ENCODE assay signal across 11 mouse cellular contexts in genomic region chr4:56685696-56686095, GRCm38 (mm10). TPM values are rescaled to one million over a fixed set of nuclear protein-coding genes. Genes with fewer than 3 reads are reported as not detected.
DNase-seq lines count a peak whose midpoint lies in the region; ATAC-seq and TF ChIP-seq lines count a peak whose summit lies in the region.
"Had no signal": no experiment of that assay in that cellular context is flagged by ENCODE, and none has a peak within 500 bp of the region (broad histone marks: within the 10 kb centered on the region; RNA-seq: fewer than 3 reads in every experiment).

No protein-coding gene starts in this region.

- no peak overlapping the region for H3K4me3 ChIP-seq in heart, embryonic 13.5 days
- no peak overlapping the region for H3K4me3 ChIP-seq in heart, adult 2 months
- no peak overlapping the region for H3K4me3 ChIP-seq in CH12.LX (replicated peaks in 1 of 3; ENCODE audit: low read depth in 2 of 3, low read length in 2 of 3, poor library complexity in 1 of 3)
- H3K4me3 ChIP-seq in forebrain, embryonic 15.5 days = no peak overlapping the region
- no peak overlapping the region for H3K4me3 ChIP-seq in midbrain, embryonic 11.5 days (ENCODE audit: low read depth, low read length)

- H3K27ac ChIP-seq in heart, embryonic 13.5 days (replicated peaks) = no peak overlapping the region
- H3K27ac ChIP-seq in heart, adult 2 months = no peak overlapping the region
- H3K27ac ChIP-seq in CH12.LX (ENCODE audit: insufficient read depth, low read depth) = no peak overlapping the region
- H3K27ac ChIP-seq in forebrain, embryonic 15.5 days (replicated peaks) = no peak overlapping the region
- no peak overlapping the region for H3K27ac ChIP-seq in midbrain, embryonic 11.5 days (ENCODE audit: low read depth, low read length)

- H3K9me3 ChIP-seq in heart, embryonic 13.5 days = no peaks in the 10 kb centered on the region
- H3K9me3 ChIP-seq in CH12.LX (replicated peaks; ENCODE audit: low read length) = no peaks in the 10 kb centered on the region
- no peaks in the 10 kb centered on the region for H3K9me3 ChIP-seq in forebrain, embryonic 15.5 days
- no peaks in the 10 kb centered on the region for H3K9me3 ChIP-seq in midbrain, embryonic 11.5 days (ENCODE audit: control insufficient read depth, low read length)

- in situ Hi-C loops in CH12.LX (cut with MboI; ENCODE audit: low pct_ligation_motif_present, low pct_unique_long_range_greater_than_20kb, low sequenced_read_pairs) = loop anchor here (10.0 kb wide), 1 partner anchor 1161 kb away; no protein-coding TSS in a partner anchor

- no peak for TF ChIP-seq EP300 in heart, adult 2 months (IDR thresholded peaks at IDR 0.05; ENCODE audit: insufficient read depth, low read depth, low read length)
- TF ChIP-seq EP300 in CH12.LX (IDR thresholded peaks at IDR 0.05; ENCODE audit: low read length) = no peak

- peaks cover 9% of the 10 kb centered on the region for H3K27me3 ChIP-seq in heart, embryonic 13.5 days (replicated peaks)
- H3K27me3 ChIP-seq in heart, adult 2 months (ENCODE audit: control insufficient read depth, insufficient read depth, low read length) = no peaks in the 10 kb centered on the region
- H3K27me3 ChIP-seq in CH12.LX (replicated peaks) = no peaks in the 10 kb centered on the region
- H3K27me3 ChIP-seq in forebrain, embryonic 15.5 days = no peaks in the 10 kb centered on the region
- no peaks in the 10 kb centered on the region for H3K27me3 ChIP-seq in midbrain, embryonic 11.5 days (ENCODE audit: control insufficient read depth, insufficient read depth, low read length)

- H3K79me2 ChIP-seq in heart, adult 2 months (replicated peaks; ENCODE audit: control insufficient read depth, insufficient read depth, low read length) = no peaks in the 10 kb centered on the region
- H3K79me2 ChIP-seq in CH12.LX (replicated peaks; ENCODE audit: control insufficient read depth, extremely low read depth, insufficient read depth, poor library complexity, severe bottlenecking) = no peaks in the 10 kb centered on the region

- ATAC-seq in heart, embryonic 13.5 days (ENCODE audit: extremely low read depth, insufficient number of reproducible peaks, low FRiP score, low TSS enrichment) = no peak
- 0 out of 2 replicates have a peak, but pooled peaks have one; percentile 24 for ATAC-seq in forebrain, embryonic 15.5 days (replicated peaks)
- ATAC-seq in midbrain, embryonic 11.5 days (ENCODE audit: low FRiP score) = peak; percentile 11; the same call in 1 of the 2 replicates

- DNase-seq in heart, adult 2 months = no peak
- no peak for DNase-seq in CH12.LX (ENCODE audit: extremely low read depth)
- DNase-seq in midbrain, embryonic 11.5 days (ENCODE audit: low spot score, missing footprints) = no peak
- DNase-seq in B cell, adult 2 months = no peak
- DNase-seq in layer of hippocampus, adult 9-10 months (ENCODE audit: low spot score) = no peak
- DNase-seq in gastrocnemius, postnatal 36 days = no peak

- no peak for TF ChIP-seq POLR2A in heart, adult 2 months (IDR thresholded peaks at IDR 0.05; ENCODE audit: insufficient read depth, low read depth, low read length)
- TF ChIP-seq POLR2A in CH12.LX (IDR thresholded peaks at IDR 0.05; ENCODE audit: low read depth, low read length) = no peak

- intact Hi-C loops in heart, adult 2 months (cut with DNase I) = loop anchor here (1.0 to 10.0 kb wide), 3 partner anchors 193 to 1171 kb away; no protein-coding TSS in a partner anchor
- intact Hi-C loops in gastrocnemius, postnatal 36 days (cut with DNase I) = loop anchor here (2.0 to 10.0 kb wide), 3 partner anchors 191 to 1171 kb away; no protein-coding TSS in a partner anchor

- 51% methylated on average over 8 of the region's 8 CpGs for WGBS in heart, embryonic 13.5 days
- WGBS in heart, adult 2 months = 62% methylated on average over 8 of the region's 8 CpGs
- 40% methylated on average over 8 of the region's 8 CpGs for WGBS in forebrain, embryonic 15.5 days
- WGBS in midbrain, embryonic 11.5 days = 72% methylated on average over 8 of the region's 8 CpGs

- peaks cover 5% of the 10 kb centered on the region for H3K4me1 ChIP-seq in heart, embryonic 13.5 days
- H3K4me1 ChIP-seq in heart, adult 2 months (ENCODE audit: control insufficient read depth, insufficient read depth, low read length) = no peaks in the 10 kb centered on the region
- H3K4me1 ChIP-seq in CH12.LX (ENCODE audit: control insufficient read depth in 1 of 2, insufficient read depth in 2 of 2) = peaks cover 2 to 16% of the 10 kb centered on the region in 2 experiments; a peak in 3 of 4 replicates
- H3K4me1 ChIP-seq in forebrain, embryonic 15.5 days = peaks cover 14% of the 10 kb centered on the region
- no peaks in the 10 kb centered on the region for H3K4me1 ChIP-seq in midbrain, embryonic 11.5 days (ENCODE audit: control insufficient read depth, insufficient read depth, low read length)

- no peak for TF ChIP-seq CTCF in heart, adult 2 months (IDR thresholded peaks at IDR 0.05)
- no peak for TF ChIP-seq CTCF in CH12.LX (conservative IDR thresholded peaks at IDR 0.05 in 1 of 2, IDR thresholded peaks at IDR 0.05 in 1 of 2; ENCODE audit: low read depth in 2 of 2, low read length in 2 of 2)

- H3K4me2 ChIP-seq in heart, embryonic 13.5 days = peak overlapping the region; percentile 57
- H3K4me2 ChIP-seq in CH12.LX (ENCODE audit: insufficient read depth, low read depth, poor library complexity, severe bottlenecking) = peak overlapping the region; percentile 58; the same call in 1 of the 2 replicates
- H3K4me2 ChIP-seq in forebrain, embryonic 15.5 days (replicated peaks) = no peak overlapping the region
- no peak overlapping the region for H3K4me2 ChIP-seq in midbrain, embryonic 11.5 days

- TF ChIP-seq RAD21 in CH12.LX (IDR thresholded peaks at IDR 0.05; ENCODE audit: low read depth, low read length) = no peak

- dilution Hi-C loops in CH12.LX (cut with MboI; ENCODE audit: extremely low pct_ligation_motif_present, extremely low pct_unique_long_range_greater_than_20kb, low sequenced_read_pairs) = no loop called here

- no peak overlapping the region for H3K9ac ChIP-seq in heart, embryonic 13.5 days
- H3K9ac ChIP-seq in heart, adult 2 months (ENCODE audit: low read depth, low read length) = no peak overlapping the region
- H3K9ac ChIP-seq in CH12.LX (ENCODE audit: insufficient read depth, low read depth) = no peak overlapping the region
- no peak overlapping the region for H3K9ac ChIP-seq in forebrain, embryonic 15.5 days (replicated peaks)
- no peak overlapping the region for H3K9ac ChIP-seq in midbrain, embryonic 11.5 days (ENCODE audit: low read length)

- H3K36me3 ChIP-seq in heart, embryonic 13.5 days = no peaks in the 10 kb centered on the region
- no peaks in the 10 kb centered on the region for H3K36me3 ChIP-seq in heart, adult 2 months (ENCODE audit: control insufficient read depth, insufficient read depth, low read length)
- no peaks in the 10 kb centered on the region for H3K36me3 ChIP-seq in CH12.LX (replicated peaks in 1 of 2; ENCODE audit: control insufficient read depth in 1 of 2, insufficient read depth in 1 of 2, low read length in 1 of 2)
- H3K36me3 ChIP-seq in forebrain, embryonic 15.5 days = no peaks in the 10 kb centered on the region
- H3K36me3 ChIP-seq in midbrain, embryonic 11.5 days (ENCODE audit: control insufficient read depth, insufficient read depth, low read length) = no peaks in the 10 kb centered on the region

TF ChIP-seq in CH12.LX, 34 proteins besides CTCF, POLR2A, EP300 and RAD21:
- TF ChIP-seq SIN3A (IDR thresholded peaks at IDR 0.05; ENCODE audit: low read length) (no peak), MAFK (IDR thresholded peaks at IDR 0.05; ENCODE audit: insufficient replicate concordance, low read length) (no peak), ETS1 (conservative IDR thresholded peaks at IDR 0.05; ENCODE audit: low read depth, low read length) (no peak), CHD2 (IDR thresholded peaks at IDR 0.05; ENCODE audit: low read length) (no peak), NRF1 (IDR thresholded peaks at IDR 0.05; ENCODE audit: low read depth, low read length) (no peak), USF1 (IDR thresholded peaks at IDR 0.05; ENCODE audit: low read depth, low read length) (no peak), USF2 (conservative IDR thresholded peaks at IDR 0.05; ENCODE audit: low read depth, low read length) (no peak)
TF ChIP-seq in CH12.LX: peak in this region for 0.

RNA-seq across cellular contexts. Expression of gene Gm26657, which starts 54.2 kb away (rescaled TPM):
- polyA plus RNA-seq in heart, embryonic 13.5 days (2015; fragmentation: Nextera tagmentation; extraction: Ambion mirVana) = not detected in 2 replicates
- not detected for total RNA-seq in heart, adult 2 months (2021)
- not detected in 2 replicates for polyA plus RNA-seq in heart, adult 2 months (2012; rRNA removed)
- total RNA-seq in CH12.LX (2012; rRNA removed) (0.08 TPM in 1 of 2 replicates, not detected in the other), CH12.LX (2014; rRNA removed) (not detected in 2 replicates)
- polyA plus RNA-seq in CH12.LX (2012; ENCODE audit: insufficient read length, low read depth) = not detected in 2 replicates
- polyA plus RNA-seq in forebrain, embryonic 15.5 days (2015; fragmentation: Nextera tagmentation; extraction: Ambion mirVana) = not detected in 2 replicates
- 0.14 TPM in 1 of 2 replicates, not detected in the other for polyA plus RNA-seq in midbrain, embryonic 11.5 days (2014; fragmentation: Nextera tagmentation; extraction: Ambion mirVana)
- total RNA-seq in gastrocnemius, postnatal 36 days (2021) = not detected
- total RNA-seq: granulocyte monocyte progenitor cell, adult 5-6 weeks; left cerebral cortex, postnatal 36 days; neutrophil, adult 5-6 weeks had no signal

RNA-seq across cellular contexts. Expression of gene Actl7b, which starts 55.5 kb away (rescaled TPM):
- not detected in 2 replicates for polyA plus RNA-seq in heart, embryonic 13.5 days (2015; fragmentation: Nextera tagmentation; extraction: Ambion mirVana)
- total RNA-seq in heart, adult 2 months (2021) = not detected
- polyA plus RNA-seq in heart, adult 2 months (2012; rRNA removed) = 0.64 and 0.74 TPM in 2 replicates
- total RNA-seq in CH12.LX (2012; rRNA removed) = 0.08 and 0.13 TPM in 2 replicates
- total RNA-seq in CH12.LX (2014; rRNA removed) = 0.16 TPM in 1 of 2 replicates, not detected in the other
- polyA plus RNA-seq in CH12.LX (2012; ENCODE audit: insufficient read length, low read depth) = 0.21 and 0.23 TPM in 2 replicates
- polyA plus RNA-seq in forebrain, embryonic 15.5 days (2015; fragmentation: Nextera tagmentation; extraction: Ambion mirVana) = not detected in 2 replicates
- polyA plus RNA-seq in midbrain, embryonic 11.5 days (2014; fragmentation: Nextera tagmentation; extraction: Ambion mirVana) = not detected in 2 replicates
- total RNA-seq in gastrocnemius, postnatal 36 days (2021) = not detected
- total RNA-seq: granulocyte monocyte progenitor cell, adult 5-6 weeks had no signal

RNA-seq across cellular contexts. Expression of gene Actl7a, which starts 57.5 kb away (rescaled TPM):
- not detected in 2 replicates for polyA plus RNA-seq in heart, embryonic 13.5 days (2015; fragmentation: Nextera tagmentation; extraction: Ambion mirVana)
- not detected for total RNA-seq in heart, adult 2 months (2021)
- polyA plus RNA-seq in heart, adult 2 months (2012; rRNA removed) = 0.23 and 0.37 TPM in 2 replicates
- total RNA-seq in CH12.LX (2012; rRNA removed) (0.08 and 0.13 TPM in 2 replicates), CH12.LX (2014; rRNA removed) (not detected in 2 replicates)
- polyA plus RNA-seq in CH12.LX (2012; ENCODE audit: insufficient read length, low read depth) = not detected in 2 replicates
- not detected in 2 replicates for polyA plus RNA-seq in forebrain, embryonic 15.5 days (2015; fragmentation: Nextera tagmentation; extraction: Ambion mirVana)
- 0.11 TPM in 1 of 2 replicates, not detected in the other for polyA plus RNA-seq in midbrain, embryonic 11.5 days (2014; fragmentation: Nextera tagmentation; extraction: Ambion mirVana)
- not detected for total RNA-seq in gastrocnemius, postnatal 36 days (2021)
- total RNA-seq: granulocyte monocyte progenitor cell, adult 5-6 weeks; left cerebral cortex, postnatal 36 days; neutrophil, adult 5-6 weeks had no signal

Comparison
In these comparisons a context has a peak if more than half of its experiments do, and no peak if none do; other contexts are left out.
1. H3K4me2 ChIP-seq: peak in heart, embryonic 13.5 days (single experiment) and CH12.LX (single experiment); none in forebrain, embryonic 15.5 days (single experiment) and midbrain, embryonic 11.5 days (single experiment).